Mouse (Mus musculus) kidney, postnatal 4 days (tissue): ENCODE measurements around the gene Far2.

ENCODE experiments used
- DNase-seq, 2 experiments: peaks; one replicate each; pipeline ENCODE4 v3.0.0; 2021; ENCODE audit warnings: mixed read lengths in 2 of 2

The Far2 gene

DNA sequence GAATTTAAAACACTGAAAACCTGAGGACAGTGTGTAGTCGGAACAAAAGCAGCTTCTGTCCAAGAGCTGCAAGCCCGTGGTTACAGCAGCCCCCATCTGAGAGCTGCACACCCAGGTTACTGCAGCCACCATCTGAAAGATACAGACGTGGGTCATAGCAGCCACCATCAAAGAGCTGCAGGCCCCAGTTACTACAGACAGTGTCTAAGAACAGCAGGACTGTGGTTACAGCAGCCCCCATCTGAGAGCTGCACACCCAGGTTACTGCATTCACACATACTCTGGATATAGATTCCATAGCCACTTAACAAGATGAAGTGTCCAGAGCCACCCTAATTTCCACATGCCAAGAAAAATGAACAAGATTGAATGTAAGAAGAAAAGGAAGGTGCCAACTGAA lies 180.5 kb downstream of the Far2 start:
- DNase-seq: no peak
